Mouse (Mus musculus) CD4-positive, CD25-positive, alpha-beta regulatory T cell, adult 4 months (primary cell): ENCODE measurements around the gene Gsk3a. TPM values are rescaled to one million over a fixed set of nuclear protein-coding genes. Genes with fewer than 3 reads are reported as not detected.

ENCODE experiments used
- ATAC-seq: one replicate; pipeline ENCODE4 v1.8.0; 2017
- polyA plus RNA-seq, 2 experiments: library from polyadenylated mRNA; unstranded; fragments of 100-300 nt; shearing (Covaris generic); gene quantifications; one replicate each; pipeline ENCODE4 v1.2.1; 2017

The Gsk3a gene
- polyA plus RNA-seq, 2 experiments from 2014 or later: 8.9 to 11.3 TPM

DNA sequence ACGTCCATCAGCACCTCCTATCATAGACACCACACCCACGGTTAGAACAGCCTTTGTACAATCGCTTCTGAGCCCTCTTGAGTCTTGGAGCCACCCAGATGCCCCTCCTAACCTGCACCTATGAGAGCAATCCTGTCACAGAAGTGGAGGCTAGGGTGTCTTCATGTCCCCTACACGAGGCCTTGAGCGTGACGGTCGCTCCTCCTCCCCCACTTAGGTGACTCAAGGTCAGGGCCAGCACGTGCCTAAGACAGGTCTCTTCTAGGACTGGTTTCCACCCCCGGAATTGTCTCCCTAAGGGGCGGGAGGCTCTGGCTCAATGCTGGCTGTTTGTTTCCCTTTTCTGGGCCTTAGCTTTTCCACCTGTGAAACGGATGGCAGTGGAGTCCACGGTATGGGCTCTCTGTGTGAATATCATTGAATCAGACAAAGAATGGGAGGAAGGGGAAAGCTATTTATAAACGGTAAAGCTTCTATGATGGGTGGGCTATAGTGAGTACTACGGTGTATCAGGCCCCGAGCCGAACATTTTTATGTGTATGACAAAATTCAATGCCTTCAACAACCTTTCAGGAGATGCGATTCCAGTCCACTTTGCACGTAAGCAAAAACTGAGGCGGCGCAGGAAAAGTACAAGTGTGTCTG, 17.1 kb downstream of the Gsk3a start, which contains the start of gene Dedd2:
Gene Dedd2, minus strand, starts transcription at position 159 of the 645 bp plus-strand sequence.
- ATAC-seq: no peak

DNA sequence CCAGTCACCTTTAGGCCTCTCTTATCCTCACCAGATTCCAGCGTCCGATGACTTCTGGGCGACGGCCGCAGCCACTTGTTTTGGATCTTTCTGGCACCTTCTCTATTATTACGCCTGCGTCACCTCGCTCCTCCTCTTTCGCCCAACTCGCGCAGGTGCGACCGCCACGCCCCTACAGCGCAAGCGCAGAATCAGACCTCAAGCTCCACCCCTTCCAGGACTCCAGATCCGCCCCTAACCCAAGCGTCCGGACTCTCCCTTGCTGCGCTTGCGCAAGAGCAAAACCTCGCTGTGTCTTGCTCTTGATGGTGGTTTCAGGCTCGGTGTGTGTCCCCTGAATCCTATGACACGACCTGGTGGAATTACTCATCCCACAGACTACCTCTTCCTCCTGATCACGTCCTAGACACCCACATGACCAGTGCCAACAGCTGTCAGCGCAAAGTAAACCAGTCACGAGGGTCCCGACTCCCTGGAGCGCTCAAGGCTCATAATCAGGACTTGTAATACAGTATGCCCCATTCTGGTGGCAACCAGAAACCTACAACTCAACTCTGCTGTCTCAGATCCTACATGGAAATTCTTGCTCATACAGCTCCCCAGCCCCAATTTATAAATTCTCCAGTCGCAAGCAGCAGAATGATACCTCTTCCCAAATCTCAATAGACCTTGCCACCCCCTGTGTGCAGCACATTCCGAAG, 17.7 kb downstream of the Gsk3a start:
- ATAC-seq: peak; percentile 76

DNA sequence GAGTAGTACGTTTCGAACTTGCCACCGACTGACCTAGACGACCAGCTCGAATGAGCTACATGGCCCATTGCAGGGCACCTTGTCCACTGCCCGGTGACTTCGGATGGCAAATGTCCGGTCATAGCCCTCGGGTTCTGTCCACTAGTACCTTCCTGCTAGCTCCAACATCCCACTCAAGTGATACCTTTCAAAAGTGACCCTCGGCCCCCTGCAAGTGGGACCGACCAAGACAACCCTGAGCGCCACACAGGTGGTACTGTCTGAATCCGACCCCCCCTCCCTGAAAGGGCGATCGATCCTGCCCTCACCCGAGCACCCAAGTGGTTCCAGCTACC, 18.3 kb downstream of the Gsk3a start:
- peak; percentile 12 for ATAC-seq

DNA sequence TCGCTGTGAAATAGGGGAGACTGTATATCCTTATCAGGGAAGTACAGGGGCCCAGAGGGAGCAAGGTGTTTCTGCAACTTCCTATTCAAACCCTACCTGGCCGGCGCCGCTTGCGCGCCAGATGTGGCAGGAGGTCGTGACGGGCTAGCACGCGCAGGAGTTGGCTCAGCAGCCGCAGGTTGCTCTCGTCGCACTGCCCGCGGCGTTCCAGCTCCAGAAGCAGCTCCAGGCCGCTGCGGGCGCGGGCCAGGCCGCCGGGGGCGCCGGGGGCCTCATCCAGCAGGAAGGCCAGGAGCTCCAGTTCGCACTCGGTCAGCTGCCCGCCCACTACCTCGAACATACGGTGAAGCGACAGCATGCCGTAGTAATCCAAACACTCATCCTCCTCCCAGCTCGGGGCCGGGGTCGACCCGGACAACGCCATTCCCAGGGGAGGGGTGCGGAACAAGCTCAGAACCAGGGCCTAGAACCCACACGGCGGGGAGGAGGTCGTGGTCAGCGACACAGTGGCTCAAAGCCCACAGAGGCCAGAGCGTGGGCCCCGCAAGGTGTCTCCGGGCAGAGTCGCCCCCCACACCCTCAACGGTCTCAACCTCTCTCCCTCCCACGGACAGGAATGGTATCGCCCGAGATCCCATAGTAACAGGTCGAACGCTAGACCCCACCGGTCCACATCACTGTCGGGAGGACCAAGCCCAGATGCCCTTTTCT, 18.8 kb downstream of the Gsk3a start:
- no peak for ATAC-seq

DNA sequence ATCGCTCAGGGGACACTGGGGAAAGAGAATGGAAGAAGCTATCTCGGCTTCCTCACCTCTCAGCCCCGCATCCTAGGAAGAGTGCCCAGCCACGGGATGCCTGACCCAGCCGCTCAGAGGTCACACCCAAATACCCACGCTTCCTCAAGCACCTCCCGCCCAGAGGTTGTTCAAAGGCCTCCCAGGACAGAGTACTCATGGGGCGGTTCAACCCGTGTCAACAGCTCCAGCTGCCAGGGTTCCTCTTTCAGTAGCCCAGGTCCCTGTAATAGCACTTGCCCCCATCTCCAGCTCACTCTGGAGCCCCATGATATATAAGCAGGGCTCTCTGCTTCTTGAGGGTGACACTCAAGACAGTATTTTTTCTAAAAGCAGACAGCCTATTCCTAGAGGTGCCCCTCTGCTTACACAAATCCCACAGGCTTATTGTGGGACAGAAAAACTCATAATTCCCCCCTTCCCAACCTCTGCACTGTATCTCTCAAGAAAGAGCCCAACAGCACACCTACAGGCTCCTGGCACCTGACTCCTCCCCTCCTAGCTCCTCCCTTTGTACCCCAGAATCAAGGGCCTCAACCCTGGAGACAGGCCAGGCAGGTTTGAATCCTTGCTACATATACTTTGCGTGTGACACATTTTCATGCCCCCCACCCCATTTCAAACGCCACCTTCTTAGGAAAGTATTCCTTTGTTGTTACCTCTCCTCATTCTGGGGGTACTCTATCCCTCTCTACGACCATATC, 19.8 kb downstream of the Gsk3a start:
- ATAC-seq: no peak

DNA sequence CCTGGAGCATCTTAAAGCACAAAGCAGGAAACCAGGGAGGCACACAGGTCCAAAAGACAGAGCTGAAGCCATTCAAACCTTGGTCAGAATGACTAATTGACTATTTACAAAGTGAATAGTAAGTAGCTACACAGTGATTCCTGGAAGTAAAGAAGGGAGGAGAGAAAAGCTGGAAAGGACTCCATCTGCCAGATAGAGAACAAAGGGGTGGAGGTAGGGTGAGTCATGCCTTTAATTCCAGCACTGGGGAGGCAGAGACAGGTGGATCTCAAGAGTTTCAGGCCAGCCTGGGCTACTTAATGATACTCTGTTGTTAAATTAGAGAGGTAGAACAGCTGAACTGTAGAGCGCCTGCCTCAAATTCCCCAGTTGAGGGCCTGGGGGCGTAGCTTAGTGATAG, 23.5 kb downstream of the Gsk3a start:
- no peak for ATAC-seq

DNA sequence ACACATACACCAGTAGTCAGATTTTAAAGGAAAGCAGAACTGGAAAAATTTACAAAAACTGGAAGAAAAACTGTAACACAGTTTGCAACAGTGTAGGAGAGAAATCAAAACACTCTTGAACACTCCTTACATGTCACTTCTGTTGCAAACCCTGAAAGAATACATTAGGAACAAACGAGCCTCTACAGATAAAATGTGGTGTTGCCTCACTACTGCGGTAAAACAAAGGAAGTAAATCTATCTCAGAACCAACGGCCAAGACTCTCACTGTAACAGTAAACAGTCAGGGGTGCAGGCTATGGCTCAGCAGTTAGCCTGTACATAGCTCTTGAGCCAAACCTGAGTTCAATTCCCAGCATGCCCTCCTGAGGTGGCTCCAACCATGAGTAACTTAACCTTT, 24.6 kb downstream of the Gsk3a start:
- peak; percentile 35 for ATAC-seq

DNA sequence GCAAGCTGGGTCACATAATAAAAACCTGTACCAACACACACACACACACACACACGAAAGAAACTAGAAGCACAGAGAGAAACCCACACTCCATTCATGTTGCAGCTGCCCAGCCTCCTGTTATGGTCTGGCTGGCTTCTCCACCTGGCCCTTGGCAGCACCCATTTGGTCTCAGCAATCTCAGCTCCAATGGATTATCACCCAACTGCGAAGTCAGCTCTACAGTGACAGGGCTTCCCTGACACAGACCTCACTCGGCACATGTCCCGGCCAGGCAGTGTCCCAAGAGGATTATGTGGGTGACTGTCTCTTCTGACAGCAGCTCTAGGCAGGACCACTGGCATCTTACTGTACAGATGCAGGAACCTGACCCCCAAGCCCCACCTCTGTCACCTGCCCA, 27.2 kb downstream of the Gsk3a start:
- no peak for ATAC-seq

DNA sequence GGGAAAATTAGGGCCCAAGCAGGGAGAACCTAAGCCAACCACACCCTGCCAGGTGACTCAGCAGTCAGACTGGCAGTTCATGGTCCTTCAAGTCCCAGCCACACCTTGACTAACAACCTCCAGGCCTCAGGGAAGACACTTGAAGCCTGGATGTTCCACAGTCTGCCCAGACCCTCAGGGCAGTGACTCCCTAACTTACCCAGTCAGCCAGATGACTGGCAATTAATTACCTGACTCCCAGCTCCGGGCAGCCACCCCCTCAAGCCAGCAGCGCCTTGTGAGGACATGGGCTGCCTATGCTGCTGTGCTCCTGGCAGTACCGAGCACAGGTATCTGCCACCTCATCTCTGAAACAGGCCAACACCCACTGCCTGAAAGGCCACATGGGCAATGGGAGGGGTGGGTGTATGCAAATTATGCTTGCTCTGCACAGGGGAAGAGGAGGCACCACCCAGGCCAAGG, 28.5 kb downstream of the Gsk3a start:
- peak; percentile 56 for ATAC-seq

DNA sequence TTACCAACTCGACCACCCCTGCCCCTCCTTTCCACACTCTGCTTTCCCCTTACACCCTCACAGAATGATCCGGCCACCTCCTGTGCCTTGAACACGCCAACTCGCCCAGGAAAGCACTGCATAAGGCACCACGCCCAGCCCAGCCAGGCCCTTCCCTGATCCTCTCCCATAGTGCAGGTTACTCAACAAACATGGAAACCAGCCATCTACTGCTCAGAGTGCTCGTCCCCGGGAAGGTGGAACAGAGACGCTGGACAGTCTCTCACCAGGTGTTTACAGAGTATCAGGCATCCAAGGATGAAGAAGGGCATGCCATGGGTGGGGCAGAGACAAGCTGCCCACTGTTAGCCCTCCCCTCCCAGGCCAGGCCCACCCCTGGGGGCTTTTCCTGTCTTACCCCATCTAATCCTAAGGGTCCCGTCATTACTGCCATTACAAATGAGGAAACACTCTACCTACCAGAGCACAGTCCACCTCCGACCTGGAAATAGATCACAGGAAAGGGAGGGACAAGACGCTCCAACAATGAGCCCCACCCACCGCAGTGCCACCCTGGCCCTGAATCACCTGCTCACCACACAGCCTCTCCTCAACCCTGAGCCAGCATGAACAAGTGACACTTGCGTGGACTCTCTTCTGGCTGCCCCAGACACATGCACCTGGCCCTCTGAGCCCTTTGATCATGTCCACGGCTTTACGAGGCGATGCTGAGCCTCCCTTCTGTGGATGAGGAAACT, 31.4 kb downstream of the Gsk3a start:
- peak; percentile 28 for ATAC-seq

DNA sequence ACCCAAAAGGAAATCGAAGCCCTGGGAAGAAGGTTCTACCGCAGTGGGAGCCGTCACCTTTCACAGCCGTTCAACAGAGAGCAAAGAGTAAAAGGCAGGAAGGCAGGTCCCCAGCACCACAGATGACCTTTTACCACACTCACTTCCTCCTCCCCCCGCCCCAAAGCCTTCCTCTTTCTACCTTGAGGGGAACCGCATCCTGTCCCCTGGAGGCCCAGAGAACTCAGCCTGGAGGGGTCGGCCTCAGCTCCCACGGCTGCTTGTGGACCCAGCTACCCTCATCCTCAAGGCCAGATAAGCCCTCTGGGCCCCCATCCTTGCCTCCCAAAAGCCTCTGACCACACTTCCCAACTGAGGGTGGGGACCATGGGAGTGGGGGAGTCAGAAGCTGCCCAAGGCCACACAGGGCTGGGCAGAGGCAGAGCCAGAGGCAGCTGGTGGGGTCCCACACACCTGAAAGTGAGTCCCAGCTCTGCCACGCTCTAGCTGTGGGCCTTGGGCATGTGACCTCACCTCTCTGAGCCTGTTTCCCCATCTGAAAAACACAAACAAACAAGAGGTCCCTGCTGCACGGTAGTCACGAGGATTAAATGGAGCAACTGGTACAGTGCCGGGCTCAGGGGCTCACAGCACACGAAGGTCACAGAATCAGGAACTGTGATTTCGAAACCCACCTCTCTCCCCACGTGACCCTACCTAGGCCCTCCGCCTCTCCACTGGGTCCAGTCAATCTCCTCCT, 32.1 kb downstream of the Gsk3a start:
- ATAC-seq: peak; percentile 86

DNA sequence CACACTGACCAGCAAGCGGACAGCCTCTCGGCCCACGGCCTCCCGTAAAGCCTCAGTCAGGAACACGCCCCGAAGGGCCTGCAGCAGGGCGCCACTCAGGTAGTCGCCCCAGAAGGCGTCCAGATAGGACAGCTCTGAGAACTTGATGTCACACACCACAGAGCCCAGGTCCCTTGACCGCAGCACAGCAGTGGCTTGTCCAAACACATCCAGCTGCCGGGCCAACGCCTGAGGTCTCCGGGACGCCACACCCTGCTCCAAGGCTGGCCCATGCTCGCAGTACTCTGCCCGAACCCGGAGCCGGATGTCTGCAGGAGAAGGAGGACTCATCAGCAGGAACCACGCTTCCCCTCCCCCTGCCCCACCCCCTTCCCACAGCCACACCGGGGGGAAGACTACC, 34.0 kb downstream of the Gsk3a start:
- no peak for ATAC-seq

DNA sequence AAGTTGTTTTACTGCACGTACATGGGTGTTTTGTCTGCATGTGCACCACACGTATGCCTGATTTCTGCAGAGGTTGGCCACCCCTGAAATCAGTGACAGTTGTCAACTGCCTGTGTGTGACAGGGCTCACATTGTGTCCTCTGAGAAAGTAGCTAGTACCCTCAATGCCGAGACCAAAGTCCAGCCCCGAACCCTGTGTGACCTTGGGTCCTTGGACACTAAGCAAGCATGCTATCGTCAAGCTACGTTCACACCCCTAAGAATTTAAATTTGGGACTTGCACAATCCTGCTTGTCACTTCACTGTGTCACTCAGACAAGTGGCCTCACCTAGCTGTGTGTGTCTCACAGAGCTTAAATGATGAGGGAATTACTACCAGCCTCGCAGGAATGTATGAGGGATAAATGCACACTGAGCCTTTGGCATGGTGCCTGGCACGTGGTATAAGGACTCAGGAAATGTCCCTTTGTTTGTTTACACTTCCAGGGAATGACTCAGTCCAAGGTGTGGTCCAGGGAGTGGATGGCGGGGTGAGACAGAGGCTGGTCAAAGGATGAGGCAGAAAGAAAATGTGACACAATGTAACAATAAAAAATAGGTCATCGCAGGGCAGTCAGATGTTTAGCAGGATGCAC, 40.1 kb downstream of the Gsk3a start:
- ATAC-seq: no peak

DNA sequence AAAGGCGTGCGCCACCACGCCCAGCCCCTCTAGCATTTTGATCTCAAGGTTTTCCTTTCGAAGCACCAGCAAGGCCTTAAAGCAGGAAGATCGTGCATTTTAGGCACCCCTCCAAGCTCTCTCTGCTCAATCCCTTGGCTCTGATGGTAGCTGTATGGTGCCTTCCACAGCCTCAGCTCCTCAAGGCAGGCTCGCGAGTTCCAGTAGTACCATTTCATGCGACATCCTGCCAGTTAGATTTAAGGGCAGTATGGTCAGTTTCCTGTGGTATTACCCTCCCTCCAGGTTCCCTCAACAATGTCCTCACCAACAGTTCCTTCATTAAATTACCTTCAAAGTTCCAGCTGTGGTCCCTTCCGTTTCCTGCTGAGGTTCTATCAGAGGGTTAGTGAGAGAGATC, 41.5 kb downstream of the Gsk3a start:
- ATAC-seq: no peak

DNA sequence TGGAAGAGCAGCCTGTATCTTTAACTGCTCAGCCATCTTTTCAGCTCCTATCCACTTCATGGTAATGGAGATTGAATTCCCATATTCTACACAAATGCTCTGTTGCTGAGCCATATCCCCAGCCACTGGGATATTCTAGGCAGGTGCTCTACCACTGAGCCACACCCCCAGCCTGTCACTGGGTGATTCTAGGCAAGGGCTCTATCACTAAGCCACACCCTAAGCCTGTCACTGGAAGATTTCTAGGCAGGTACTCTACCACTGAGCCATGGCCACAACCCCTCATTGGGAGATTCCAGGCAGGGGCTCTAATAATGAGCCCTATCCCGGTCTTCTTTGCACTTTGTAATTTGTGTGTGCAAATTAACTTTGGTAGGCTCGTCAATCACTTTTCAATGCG, 42.5 kb downstream of the Gsk3a start:
- no peak for ATAC-seq

DNA sequence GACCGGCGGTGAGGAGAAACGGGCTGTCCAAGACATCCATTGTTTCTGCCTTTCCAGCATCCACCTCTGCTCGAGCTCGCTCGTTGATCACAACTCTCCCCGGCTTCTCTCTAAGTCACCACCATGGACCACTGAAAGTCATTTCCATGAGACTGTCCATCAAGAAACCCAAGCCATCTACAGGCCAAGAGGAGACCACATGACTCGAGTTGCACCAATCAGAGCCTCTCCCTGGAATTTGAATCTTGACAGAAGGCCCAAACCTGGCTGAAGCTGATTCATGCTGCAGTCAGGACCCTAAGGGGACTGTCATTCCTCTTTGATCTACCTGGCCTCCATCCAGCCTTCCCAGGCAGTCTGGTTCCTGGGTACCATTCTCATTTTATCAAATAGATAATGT, 45.5 kb downstream of the Gsk3a start:
- ATAC-seq: no peak

DNA sequence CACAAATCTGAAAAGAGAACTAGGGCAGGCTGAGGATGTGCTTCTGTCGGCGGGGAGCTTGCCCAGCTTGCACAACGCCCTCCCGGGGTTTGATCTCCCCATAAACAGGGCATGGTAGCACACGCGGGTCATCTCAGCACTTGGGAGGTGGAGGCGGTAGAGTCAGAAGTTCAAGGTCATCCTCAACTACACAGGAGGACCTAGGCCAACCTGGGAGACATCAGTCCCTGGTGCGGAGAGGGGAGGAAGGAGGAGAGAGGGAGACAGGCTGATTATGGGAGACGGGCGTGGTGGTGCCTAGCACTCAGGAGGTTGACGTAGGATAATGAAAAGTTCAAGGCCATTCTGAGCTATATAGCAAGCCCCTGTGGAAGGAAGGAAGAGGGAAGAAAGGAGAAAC, 46.8 kb downstream of the Gsk3a start:
- no peak for ATAC-seq

DNA sequence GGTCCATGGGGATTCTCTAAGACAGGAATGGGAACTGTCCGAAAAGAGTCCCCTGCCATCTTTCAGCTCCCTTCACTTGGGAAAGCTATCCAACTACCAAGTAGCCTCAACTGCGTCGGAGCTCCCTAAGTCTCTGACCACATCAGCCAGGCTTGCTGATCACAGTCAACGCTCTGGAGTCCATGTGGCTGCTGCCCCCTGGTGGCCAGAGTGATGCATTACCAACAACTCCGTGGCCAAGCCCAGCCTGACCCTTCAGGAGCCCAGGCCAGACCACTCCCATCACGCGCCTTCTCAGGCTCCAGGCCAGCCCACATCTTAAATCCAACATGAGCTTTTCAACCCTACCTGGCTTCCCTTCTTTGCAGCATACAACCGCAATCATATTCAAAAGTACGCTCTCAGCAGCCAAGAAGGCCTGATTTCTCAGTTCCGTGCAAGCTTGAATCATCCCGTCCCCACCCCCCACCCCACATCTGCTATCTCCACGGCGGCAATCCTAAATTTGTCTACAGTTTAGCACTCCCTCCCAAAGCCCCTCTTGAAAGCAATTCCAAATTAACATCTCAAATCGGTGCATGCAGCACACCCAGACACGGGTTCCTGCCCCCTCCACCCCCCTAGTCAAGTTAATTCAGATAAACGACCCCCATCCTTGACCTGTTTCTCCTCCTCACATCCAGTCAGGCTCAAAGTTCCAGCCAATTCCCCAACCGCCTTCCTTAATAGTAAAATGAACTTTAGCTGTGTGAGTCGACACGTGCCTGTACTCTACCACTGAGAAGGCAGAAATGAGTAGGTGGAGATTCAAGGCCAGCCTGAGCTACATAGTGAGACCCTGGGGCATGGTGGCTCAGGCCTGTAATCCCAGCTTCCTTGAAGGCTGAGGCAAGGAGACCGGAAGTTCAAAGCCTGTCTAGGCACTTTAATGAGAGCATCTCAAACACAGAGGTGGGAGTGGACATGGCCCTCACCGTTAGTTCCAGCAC, 49.7 kb downstream of the Gsk3a start:
- ATAC-seq: peak; percentile 73

DNA sequence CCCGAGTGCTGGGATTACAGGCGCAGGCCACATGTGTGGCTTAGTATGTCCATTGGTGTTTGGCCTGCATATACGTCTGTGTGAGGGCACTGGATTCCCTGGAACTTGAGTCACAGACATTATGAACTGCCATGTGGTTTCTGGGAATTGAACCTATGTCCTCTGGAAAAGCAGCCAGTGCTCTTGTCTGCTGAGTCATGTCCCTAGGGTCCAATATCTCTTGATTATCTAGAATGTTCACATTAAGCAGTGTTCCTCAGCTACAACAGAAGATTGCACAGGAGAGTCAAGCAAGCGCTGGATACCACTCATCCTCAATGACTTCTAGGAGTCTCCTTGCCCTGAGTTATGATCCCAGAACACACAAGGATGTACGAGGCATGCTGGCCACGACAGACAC, 53.6 kb downstream of the Gsk3a start:
- ATAC-seq: no peak

DNA sequence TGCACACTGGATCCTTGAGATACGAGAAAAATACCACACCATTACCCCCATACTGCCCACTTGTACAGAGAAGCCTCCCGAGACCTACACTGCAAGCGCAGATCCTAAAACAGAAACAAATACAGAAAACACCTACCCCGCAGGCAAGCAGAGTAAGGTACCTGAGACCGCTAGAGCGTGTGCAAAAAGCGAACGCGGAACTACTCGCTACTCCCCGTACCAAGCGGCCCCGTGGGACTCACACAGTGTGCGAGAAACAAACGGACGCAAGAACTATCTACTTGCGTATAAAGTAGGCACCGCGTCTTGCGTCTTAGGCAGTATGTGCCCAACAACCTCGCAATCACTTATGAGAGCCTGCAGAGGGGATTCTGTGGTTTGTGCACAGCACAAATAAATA, 55.8 kb downstream of the Gsk3a start:
- ATAC-seq: peak; percentile 12
